Mouse (Mus musculus) liver, postnatal 0 days (tissue): ENCODE results near the gene Batf. TPM values are rescaled to one million over a fixed set of nuclear protein-coding genes. Genes with fewer than 3 reads are reported as not detected.

Experiments
- ATAC-seq: fragments of 200-750 bp; cut with Nextera tagmentation; 2 replicates; pipeline ENCODE4 v1.8.0; 2017; ENCODE audit warnings: mild to moderate bottlenecking, moderate library complexity
- DNase-seq: peaks from one replicate; pipeline ENCODE4 v3.0.0-alpha.2; 2016
- H3K27ac ChIP-seq: fragments of 300-500 bp; sonication (generic); 2 replicates; pipeline ENCODE4 v1.5.1; 2014; ENCODE audit warnings: antibody characterized with exemption, moderate library complexity, mild to moderate bottlenecking, low read depth
- H3K27me3 ChIP-seq: fragments of 300-500 bp; sonication (generic); 2 replicates; pipeline ENCODE4 v1.6.1; 2014; ENCODE audit warnings: low read length, control low read depth, mixed read lengths; ENCODE audit not compliant: insufficient read depth
- H3K36me3 ChIP-seq: fragments of 300-500 bp; sonication (generic); replicated peaks from 2 replicates; pipeline ENCODE4 v1.6.1; 2014; ENCODE audit warnings: mild to moderate bottlenecking, control low read depth, low read length, moderate library complexity, mixed read lengths; ENCODE audit not compliant: insufficient read depth
- H3K4me1 ChIP-seq: fragments of 300-500 bp; sonication (generic); 2 replicates; pipeline ENCODE4 v1.6.1; 2014; ENCODE audit warnings: antibody characterized with exemption, mild to moderate bottlenecking, control low read depth; ENCODE audit not compliant: insufficient read depth
- H3K4me2 ChIP-seq: fragments of 300-500 bp; sonication (generic); 2 replicates; pipeline ENCODE4 v1.6.1; 2014; ENCODE audit warnings: low read depth, mild to moderate bottlenecking, low read length, moderate library complexity, mixed read lengths
- H3K4me3 ChIP-seq: fragments of 300-500 bp; sonication (generic); 2 replicates; pipeline ENCODE4 v1.5.1; 2014; ENCODE audit warnings: low read depth, low read length
- H3K9ac ChIP-seq: fragments of 300-500 bp; sonication (generic); replicated peaks from 2 replicates; pipeline ENCODE4 v1.6.1; 2014; ENCODE audit warnings: mild to moderate bottlenecking, moderate library complexity
- H3K9me3 ChIP-seq: fragments of 300-500 bp; sonication (generic); 2 replicates; pipeline ENCODE4 v1.6.1; 2016; ENCODE audit warnings: mild to moderate bottlenecking, control low read depth, low read length, mixed read lengths
- CTCF ChIP-seq: sonication (generic); IDR thresholded peaks from 2 replicates; pipeline ENCODE4 v1.5.1; 2016; ENCODE audit warnings: antibody characterized with exemption, low read depth
- EP300 ChIP-seq: IDR thresholded peaks from 2 replicates; pipeline ENCODE4 v1.6.1; 2016; ENCODE audit warnings: antibody characterized with exemption, low read depth, mild to moderate bottlenecking
- WGBS: fragments of 180-500 bp; shearing (Covaris S2); extraction: QIAGEN DNeasy Blood & Tissue Kit; methylation state at CpG from one replicate; pipeline ENCODE4 v1.1.7; 2014; ENCODE audit not compliant: insufficient replicate concordance; 5-methylcytosine and 5-hydroxymethylcytosine counted together
- polyA plus RNA-seq: library from polyadenylated mRNA; unstranded; fragments of >200 nt; fragmentation: Nextera tagmentation; extraction: Ambion mirVana; gene quantifications from 2 replicates; pipeline ENCODE4 v1.2.1, GENCODE M21; 2015

Batf gene
- polyA plus RNA-seq, 1 experiment from 2014 or later: 3.3 TPM

GRCm38 (mm10) chr12:85729022-85729944 is 42.8 kb downstream of the Batf start:
- ATAC-seq: 0 out of 2 replicates have a peak, but pooled peaks have one; percentile 25
- WGBS: 33% methylated on average over 17 of the region's 17 CpGs
- no peaks in the 10 kb centered on the region for H3K9me3 ChIP-seq
- no peak overlapping the region for H3K9ac ChIP-seq
- H3K4me2 ChIP-seq: no peak overlapping the region
- no peaks in the 10 kb centered on the region for H3K27me3 ChIP-seq
- DNase-seq: peak; percentile 68
- H3K36me3 ChIP-seq: no peaks in the 10 kb centered on the region
- TF ChIP-seq CTCF (peak; percentile 97), EP300 (no peak)
- H3K27ac ChIP-seq: no peak overlapping the region
- no peak overlapping the region for H3K4me3 ChIP-seq
- no peaks in the 10 kb centered on the region for H3K4me1 ChIP-seq

GRCm38 (mm10) chr12:85729945-85730290 is 43.4 kb downstream of the Batf start:
- no peak overlapping the region for H3K9ac ChIP-seq
- DNase-seq (no peak), ATAC-seq (no peak)
- no peaks in the 10 kb centered on the region for H3K4me1 ChIP-seq
- no peaks in the 10 kb centered on the region for H3K36me3 ChIP-seq
- WGBS: 55% methylated on average over 6 of the region's 6 CpGs
- TF ChIP-seq EP300 (no peak), CTCF (no peak)
- H3K9me3 ChIP-seq: no peaks in the 10 kb centered on the region
- H3K4me2 ChIP-seq: no peak overlapping the region
- no peaks in the 10 kb centered on the region for H3K27me3 ChIP-seq
- H3K4me3 ChIP-seq: no peak overlapping the region
- no peak overlapping the region for H3K27ac ChIP-seq

- no peak for DNase-seq
Observed at GRCm38 (mm10) chr12:85736203-85736602, 49.7 kb downstream of the Batf start.

GRCm38 (mm10) chr12:85736960-85737359 is 50.5 kb downstream of the Batf start:
- Histone ChIP-seq H3K9me3 (no peaks in the 10 kb centered on the region), H3K4me2 (no peak overlapping the region), H3K4me1 (no peaks in the 10 kb centered on the region), H3K36me3 (no peaks in the 10 kb centered on the region), H3K27ac (no peak overlapping the region), H3K27me3 (no peaks in the 10 kb centered on the region), H3K4me3 (no peak overlapping the region), H3K9ac (no peak overlapping the region)
- ATAC-seq (no peak), DNase-seq (no peak)
- 76% methylated on average over 3 of the region's 3 CpGs for WGBS
- TF ChIP-seq CTCF (no peak), EP300 (no peak)

More at GRCm38 (mm10) chr12:85736203-85736602, 49.7 kb downstream of the Batf start:
- H3K9ac ChIP-seq: no peak overlapping the region
- ATAC-seq: no peak
- TF ChIP-seq CTCF: no peak
- TF ChIP-seq EP300: no peak
- H3K4me3 ChIP-seq: no peak overlapping the region
- no peaks in the 10 kb centered on the region for H3K27me3 ChIP-seq
- H3K36me3 ChIP-seq: no peaks in the 10 kb centered on the region
- 50% methylated on average over 2 of the region's 2 CpGs for WGBS
- no peaks in the 10 kb centered on the region for H3K4me1 ChIP-seq
- no peak overlapping the region for H3K27ac ChIP-seq
- H3K9me3 ChIP-seq: no peaks in the 10 kb centered on the region
- no peak overlapping the region for H3K4me2 ChIP-seq

GRCm38 (mm10) chr12:85745827-85746695 is 59.6 kb downstream of the Batf start, which contains the start of gene Flvcr2:
Flvcr2 (plus strand) TSS chr12:85746539.
- 2% methylated on average over 45 of the region's 51 CpGs for WGBS
- ATAC-seq (peak; percentile 84), DNase-seq (peak; percentile 79)
- TF ChIP-seq EP300 (no peak), CTCF (peak; percentile 85)
- peak within 1 kb of the TSS; percentile 48 for H3K4me3 ChIP-seq
- H3K27ac ChIP-seq: peak within 1 kb of the TSS; percentile 86
- H3K9ac ChIP-seq: peak within 1 kb of the TSS; percentile 61
- H3K4me1 ChIP-seq: no peaks in the 10 kb centered on the region
- peaks cover 4% of the 10 kb centered on the region; the same call in 1 of the 2 replicates for H3K27me3 ChIP-seq
- H3K36me3 ChIP-seq: no peaks in the 10 kb centered on the region
- H3K9me3 ChIP-seq: no peaks in the 10 kb centered on the region
- H3K4me2 ChIP-seq: peak within 1 kb of the TSS; percentile 87

GRCm38 (mm10) chr12:85746696-85747219 is 60.3 kb downstream of the Batf start:
- Histone ChIP-seq H3K9ac (peak overlapping the region; percentile 61), H3K4me2 (peak overlapping the region; percentile 87), H3K27me3 (peaks cover 4% of the 10 kb centered on the region; the same call in 1 of the 2 replicates), H3K27ac (peak overlapping the region; percentile 86), H3K4me3 (peak overlapping the region; percentile 48), H3K9me3 (no peaks in the 10 kb centered on the region), H3K36me3 (no peaks in the 10 kb centered on the region), H3K4me1 (no peaks in the 10 kb centered on the region)
- ATAC-seq: peak; percentile 11
- WGBS: 14% methylated on average over 21 of the region's 21 CpGs
- DNase-seq: no peak
- no peak for TF ChIP-seq CTCF
- no peak for TF ChIP-seq EP300
